Mouse (Mus musculus): ENCODE measurements around the gene B4galt2. TPM values are rescaled to one million over a fixed set of nuclear protein-coding genes. Genes with fewer than 3 reads are reported as not detected.

The B4galt2 gene
- polyA plus RNA-seq, 1 experiment from 2014 or later = 73.6 TPM

- H3K27me3 ChIP-seq (ENCODE audit: control insufficient read depth, insufficient read depth, low read length) = no peaks in the 10 kb centered on the region
- no peak overlapping the region for H3K27ac ChIP-seq (ENCODE audit: low read depth, low read length)
- no peak overlapping the region; the same call in 1 of the 2 replicates for H3K9ac ChIP-seq (replicated peaks; ENCODE audit: low read depth, low read length)
- peak overlapping the region; percentile 95 for H3K4me3 ChIP-seq (ENCODE audit: low read depth, low read length)
- no peaks in the 10 kb centered on the region for H3K9me3 ChIP-seq (ENCODE audit: control insufficient read depth, low read length)
- H3K4me2 ChIP-seq (ENCODE audit: low read depth, low read length) = peak overlapping the region; percentile 90
- 83% methylated on average over 9 of the region's 9 CpGs for WGBS
- H3K4me1 ChIP-seq (ENCODE audit: control insufficient read depth, insufficient read depth, low read length) = peaks cover 25% of the 10 kb centered on the region
- H3K36me3 ChIP-seq (ENCODE audit: control insufficient read depth, insufficient read depth, low read length) = peaks cover 21% of the 10 kb centered on the region
- no peak for ATAC-seq (ENCODE audit: low read depth)
Observed at GRCm38 (mm10) chr4:117885994-117886393, 2.7 kb upstream of the B4galt2 start.

- H3K27ac ChIP-seq (ENCODE audit: low read depth, low read length) = no peak overlapping the region
- no peaks in the 10 kb centered on the region for H3K9me3 ChIP-seq (ENCODE audit: control insufficient read depth, low read length)
- H3K4me3 ChIP-seq (ENCODE audit: low read depth, low read length) = no peak overlapping the region
- H3K4me1 ChIP-seq (ENCODE audit: control insufficient read depth, insufficient read depth, low read length) = peaks cover 30% of the 10 kb centered on the region
- no peaks in the 10 kb centered on the region for H3K27me3 ChIP-seq (ENCODE audit: control insufficient read depth, insufficient read depth, low read length)
- no peak for ATAC-seq (ENCODE audit: low read depth)
- H3K9ac ChIP-seq (replicated peaks; ENCODE audit: low read depth, low read length) = no peak overlapping the region
- WGBS = 98% methylated on average over 10 of the region's 10 CpGs
- no peak overlapping the region for H3K4me2 ChIP-seq (ENCODE audit: low read depth, low read length)
- peaks cover 21% of the 10 kb centered on the region for H3K36me3 ChIP-seq (ENCODE audit: control insufficient read depth, insufficient read depth, low read length)
Observed at GRCm38 (mm10) chr4:117885093-117885492, 1.8 kb upstream of the B4galt2 start.

- no peak overlapping the region for H3K27ac ChIP-seq (ENCODE audit: low read depth, low read length)
- peaks cover 18% of the 10 kb centered on the region for H3K36me3 ChIP-seq (ENCODE audit: control insufficient read depth, insufficient read depth, low read length)
- H3K27me3 ChIP-seq (ENCODE audit: control insufficient read depth, insufficient read depth, low read length) = no peaks in the 10 kb centered on the region
- peak overlapping the region; percentile 78; the same call in 1 of the 2 replicates for H3K4me3 ChIP-seq (ENCODE audit: low read depth, low read length)
- no peak for ATAC-seq (ENCODE audit: low read depth)
- H3K4me1 ChIP-seq (ENCODE audit: control insufficient read depth, insufficient read depth, low read length) = peaks cover 30% of the 10 kb centered on the region
- no peaks in the 10 kb centered on the region for H3K9me3 ChIP-seq (ENCODE audit: control insufficient read depth, low read length)
- peak overlapping the region; percentile 93; the same call in 1 of the 2 replicates for H3K9ac ChIP-seq (replicated peaks; ENCODE audit: low read depth, low read length)
- WGBS = 94% methylated on average over 1 of the region's 1 CpGs
- peak overlapping the region; percentile 82 for H3K4me2 ChIP-seq (ENCODE audit: low read depth, low read length)
Observed at GRCm38 (mm10) chr4:117884146-117884545, 859 bp upstream of the B4galt2 start.

GRCm38 (mm10) chr4:117878703-117879102 lies 4.6 kb downstream of the B4galt2 start:
- no peak overlapping the region for H3K4me3 ChIP-seq (ENCODE audit: low read depth, low read length)
- H3K36me3 ChIP-seq (ENCODE audit: control insufficient read depth, insufficient read depth, low read length) = peaks cover 28% of the 10 kb centered on the region; the same call in 1 of the 2 replicates
- no peak overlapping the region for H3K27ac ChIP-seq (ENCODE audit: low read depth, low read length)
- H3K9ac ChIP-seq (replicated peaks; ENCODE audit: low read depth, low read length) = 0 out of 2 replicates have a peak overlapping the region, but pooled peaks have one; percentile 18
- H3K4me1 ChIP-seq (ENCODE audit: control insufficient read depth, insufficient read depth, low read length) = peaks cover 12% of the 10 kb centered on the region; the same call in 1 of the 2 replicates
- H3K27me3 ChIP-seq (ENCODE audit: control insufficient read depth, insufficient read depth, low read length) = no peaks in the 10 kb centered on the region
- ATAC-seq (ENCODE audit: low read depth) = no peak
- H3K4me2 ChIP-seq (ENCODE audit: low read depth, low read length) = no peak overlapping the region
- H3K9me3 ChIP-seq (ENCODE audit: control insufficient read depth, low read length) = no peaks in the 10 kb centered on the region
- WGBS = 79% methylated on average over 5 of the region's 5 CpGs

- 53% methylated on average over 10 of the region's 10 CpGs for WGBS
- Histone ChIP-seq H3K27me3 (ENCODE audit: control insufficient read depth, insufficient read depth, low read length) (no peaks in the 10 kb centered on the region), H3K9me3 (ENCODE audit: control insufficient read depth, low read length) (no peaks in the 10 kb centered on the region), H3K4me3 (ENCODE audit: low read depth, low read length) (no peak overlapping the region), H3K4me1 (ENCODE audit: control insufficient read depth, insufficient read depth, low read length) (peaks cover 9% of the 10 kb centered on the region; the same call in 1 of the 2 replicates), H3K4me2 (ENCODE audit: low read depth, low read length) (no peak overlapping the region), H3K36me3 (ENCODE audit: control insufficient read depth, insufficient read depth, low read length) (peaks cover 31% of the 10 kb centered on the region; the same call in 1 of the 2 replicates), H3K27ac (ENCODE audit: low read depth, low read length) (no peak overlapping the region), H3K9ac (replicated peaks; ENCODE audit: low read depth, low read length) (0 out of 2 replicates have a peak overlapping the region, but pooled peaks have one; percentile 18)
- no peak for ATAC-seq (ENCODE audit: low read depth)
Observed at GRCm38 (mm10) chr4:117878301-117878700, 5.0 kb downstream of the B4galt2 start.

GRCm38 (mm10) chr4:117873615-117874014 lies 9.7 kb downstream of the B4galt2 start:
- H3K36me3 ChIP-seq (ENCODE audit: control insufficient read depth, insufficient read depth, low read length) = peaks cover 32% of the 10 kb centered on the region; the same call in 1 of the 2 replicates
- no peak overlapping the region for H3K4me3 ChIP-seq (ENCODE audit: low read depth, low read length)
- H3K27ac ChIP-seq (ENCODE audit: low read depth, low read length) = no peak overlapping the region
- no peaks in the 10 kb centered on the region for H3K9me3 ChIP-seq (ENCODE audit: control insufficient read depth, low read length)
- H3K27me3 ChIP-seq (ENCODE audit: control insufficient read depth, insufficient read depth, low read length) = no peaks in the 10 kb centered on the region
- no peak overlapping the region for H3K4me2 ChIP-seq (ENCODE audit: low read depth, low read length)
- 91% methylated on average over 9 of the region's 9 CpGs for WGBS
- H3K4me1 ChIP-seq (ENCODE audit: control insufficient read depth, insufficient read depth, low read length) = no peaks in the 10 kb centered on the region
- ATAC-seq (ENCODE audit: low read depth) = no peak
- H3K9ac ChIP-seq (replicated peaks; ENCODE audit: low read depth, low read length) = no peak overlapping the region

- Histone ChIP-seq H3K36me3 (ENCODE audit: control insufficient read depth, insufficient read depth, low read length) (peaks cover 30% of the 10 kb centered on the region; the same call in 1 of the 2 replicates), H3K27ac (ENCODE audit: low read depth, low read length) (no peak within 1 kb of the TSS), H3K27me3 (ENCODE audit: control insufficient read depth, insufficient read depth, low read length) (no peaks in the 10 kb centered on the region), H3K4me1 (ENCODE audit: control insufficient read depth, insufficient read depth, low read length) (no peaks in the 10 kb centered on the region), H3K9ac (replicated peaks; ENCODE audit: low read depth, low read length) (0 out of 2 replicates have a peak within 1 kb of the TSS, but pooled peaks have one; percentile 11), H3K4me3 (ENCODE audit: low read depth, low read length) (no peak within 1 kb of the TSS), H3K9me3 (ENCODE audit: control insufficient read depth, low read length) (no peaks in the 10 kb centered on the region), H3K4me2 (ENCODE audit: low read depth, low read length) (0 out of 2 replicates have a peak within 1 kb of the TSS, but pooled peaks have one; percentile 14)
- WGBS = 10% methylated on average over 14 of the region's 14 CpGs
- no peak; the same call in 1 of the 2 replicates for ATAC-seq (ENCODE audit: low read depth)
Observed at GRCm38 (mm10) chr4:117872471-117872886, 10.8 kb downstream of the B4galt2 start, which contains the start of gene Ccdc24. TSS of gene Ccdc24 (minus strand) at chr4:117872557.

GRCm38 (mm10) chr4:117871787-117872186 lies 11.5 kb downstream of the B4galt2 start:
- no peak for ATAC-seq (ENCODE audit: low read depth)
- WGBS = 77% methylated on average over 7 of the region's 7 CpGs
- Histone ChIP-seq H3K4me2 (ENCODE audit: low read depth, low read length) (no peak overlapping the region), H3K9me3 (ENCODE audit: control insufficient read depth, low read length) (no peaks in the 10 kb centered on the region), H3K9ac (replicated peaks; ENCODE audit: low read depth, low read length) (no peak overlapping the region), H3K4me3 (ENCODE audit: low read depth, low read length) (no peak overlapping the region), H3K36me3 (ENCODE audit: control insufficient read depth, insufficient read depth, low read length) (peaks cover 23% of the 10 kb centered on the region; the same call in 1 of the 2 replicates), H3K4me1 (ENCODE audit: control insufficient read depth, insufficient read depth, low read length) (no peaks in the 10 kb centered on the region), H3K27ac (ENCODE audit: low read depth, low read length) (no peak overlapping the region), H3K27me3 (ENCODE audit: control insufficient read depth, insufficient read depth, low read length) (no peaks in the 10 kb centered on the region)

GRCm38 (mm10) chr4:117870437-117870836 lies 12.8 kb downstream of the B4galt2 start:
- WGBS = 62% methylated on average over 1 of the region's 1 CpGs
- Histone ChIP-seq H3K9ac (replicated peaks; ENCODE audit: low read depth, low read length) (no peak overlapping the region), H3K9me3 (ENCODE audit: control insufficient read depth, low read length) (no peaks in the 10 kb centered on the region), H3K4me2 (ENCODE audit: low read depth, low read length) (no peak overlapping the region), H3K27ac (ENCODE audit: low read depth, low read length) (no peak overlapping the region), H3K4me3 (ENCODE audit: low read depth, low read length) (no peak overlapping the region), H3K4me1 (ENCODE audit: control insufficient read depth, insufficient read depth, low read length) (peaks cover 7% of the 10 kb centered on the region; the same call in 1 of the 2 replicates), H3K36me3 (ENCODE audit: control insufficient read depth, insufficient read depth, low read length) (peaks cover 15% of the 10 kb centered on the region; the same call in 1 of the 2 replicates), H3K27me3 (ENCODE audit: control insufficient read depth, insufficient read depth, low read length) (no peaks in the 10 kb centered on the region)
- ATAC-seq (ENCODE audit: low read depth) = no peak

Data from neural tube, embryonic 14.5 days (tissue).